Mouse (Mus musculus) cerebellum, adult (tissue): ENCODE results near the gene Olfr1370.
"Not testable (repeated sequence)": the region's sequence is repeated elsewhere in the genome, so short reads cannot be mapped to it uniquely, and the experiment has no call there.

Experiments used
- ATAC-seq: cut with Nextera tagmentation; 2 replicates; pipeline ENCODE4 v1.9.2; 2017; ENCODE audit warnings: mild to moderate bottlenecking, moderate library complexity, mixed read lengths; ENCODE audit not compliant: insufficient number of reproducible peaks, low FRiP score, low TSS enrichment

Gene Olfr1370

GRCm38 (mm10) chr13:21074847-21075246, at the start of gene Olfr1370:
Olfr1370 (minus strand) TSS chr13:21074947.
- no peak for ATAC-seq

- ATAC-seq, result no peak
Measured at GRCm38 (mm10) chr13:21114121-21114520, 39.4 kb upstream of the Olfr1370 start.

GRCm38 (mm10) chr13:21111183-21111582, 36.4 kb upstream of the Olfr1370 start, which contains the start of gene Olfr1369-ps1:
Olfr1369-ps1 (plus strand) TSS chr13:21111483.
- not testable (repeated sequence) for ATAC-seq

GRCm38 (mm10) chr13:21110441-21110840, 35.7 kb upstream of the Olfr1370 start:
- ATAC-seq, result no peak

GRCm38 (mm10) chr13:21109759-21110158, 35.0 kb upstream of the Olfr1370 start:
- no peak for ATAC-seq

GRCm38 (mm10) chr13:21082686-21083085, 7.9 kb upstream of the Olfr1370 start:
- ATAC-seq, result no peak

- ATAC-seq, result no peak
Measured at GRCm38 (mm10) chr13:21066021-21066420, 8.7 kb downstream of the Olfr1370 start.

- ATAC-seq, result peak; percentile 72
Measured at GRCm38 (mm10) chr13:21050118-21050517, 24.6 kb downstream of the Olfr1370 start.

GRCm38 (mm10) chr13:21040589-21041199, 34.1 kb downstream of the Olfr1370 start:
- ATAC-seq, result no peak

- ATAC-seq, result peak; percentile 41
Measured at GRCm38 (mm10) chr13:21035981-21036380, 38.8 kb downstream of the Olfr1370 start.

GRCm38 (mm10) chr13:21035011-21035410, 39.7 kb downstream of the Olfr1370 start:
- peak; percentile 38; the same call in 1 of the 2 replicates for ATAC-seq

- ATAC-seq, result peak; percentile 89
Measured at GRCm38 (mm10) chr13:21033176-21033575, 41.6 kb downstream of the Olfr1370 start.

GRCm38 (mm10) chr13:21024831-21025230, 49.9 kb downstream of the Olfr1370 start:
- ATAC-seq, result no peak
